Mouse (Mus musculus) intestine, embryonic 16.5 days (tissue): Measurements from ENCODE around the gene Glis1. TPM values are rescaled to one million over a fixed set of nuclear protein-coding genes. Genes with fewer than 3 reads are reported as not detected.

ENCODE experiments used
- ATAC-seq: fragments of 200-750 bp; cut with Nextera tagmentation; 2 replicates; pipeline ENCODE4 v1.8.0; 2017; ENCODE audit warnings: moderate TSS enrichment, moderate library complexity
- H3K27ac ChIP-seq: fragments of 300-500 bp; sonication (generic); 2 replicates; pipeline ENCODE4 v1.5.1; 2014; ENCODE audit warnings: mild to moderate bottlenecking, low read length
- H3K27me3 ChIP-seq: fragments of 300-500 bp; sonication (generic); replicated peaks from 2 replicates; pipeline ENCODE4 v1.6.1; 2014; ENCODE audit warnings: low read length, control low read depth, mixed read lengths; ENCODE audit not compliant: control insufficient read depth, insufficient read depth
- H3K36me3 ChIP-seq: fragments of 300-500 bp; sonication (generic); 2 replicates; pipeline ENCODE4 v1.6.1; 2014; ENCODE audit warnings: low read length, control low read depth; ENCODE audit not compliant: control insufficient read depth, insufficient read depth
- H3K4me1 ChIP-seq: fragments of 300-500 bp; sonication (generic); 2 replicates; pipeline ENCODE4 v1.6.1; 2014; ENCODE audit warnings: low read length, control low read depth, mixed read lengths; ENCODE audit not compliant: control insufficient read depth, insufficient read depth
- H3K4me2 ChIP-seq: fragments of 300-500 bp; sonication (generic); 2 replicates; pipeline ENCODE4 v1.6.1; 2014; ENCODE audit warnings: low read depth, low read length, control low read depth
- H3K4me3 ChIP-seq: fragments of 300-500 bp; sonication (generic); 2 replicates; pipeline ENCODE4 v1.5.1; 2014; ENCODE audit warnings: mild to moderate bottlenecking, low read length
- H3K9ac ChIP-seq: fragments of 300-500 bp; sonication (generic); 2 replicates; pipeline ENCODE4 v1.6.1; 2014; ENCODE audit warnings: low read depth, low read length
- H3K9me3 ChIP-seq: fragments of 300-500 bp; sonication (generic); 2 replicates; pipeline ENCODE4 v1.6.1; 2016; ENCODE audit warnings: low read length, control low read depth; ENCODE audit not compliant: control insufficient read depth
- WGBS: fragments of 180-500 bp; shearing (Covaris S2); extraction: QIAGEN DNeasy Blood & Tissue Kit; methylation state at CpG from one replicate; pipeline ENCODE4 v1.1.7; 2014; 5-methylcytosine and 5-hydroxymethylcytosine counted together
- polyA plus RNA-seq: library from polyadenylated mRNA; unstranded; fragments of >200 nt; fragmentation: Nextera tagmentation; extraction: Ambion mirVana; gene quantifications from 2 replicates; pipeline ENCODE4 v1.2.1, GENCODE M21; 2015

The Glis1 gene
- polyA plus RNA-seq, 1 experiment from 2014 or later: 0.32 TPM

DNA sequence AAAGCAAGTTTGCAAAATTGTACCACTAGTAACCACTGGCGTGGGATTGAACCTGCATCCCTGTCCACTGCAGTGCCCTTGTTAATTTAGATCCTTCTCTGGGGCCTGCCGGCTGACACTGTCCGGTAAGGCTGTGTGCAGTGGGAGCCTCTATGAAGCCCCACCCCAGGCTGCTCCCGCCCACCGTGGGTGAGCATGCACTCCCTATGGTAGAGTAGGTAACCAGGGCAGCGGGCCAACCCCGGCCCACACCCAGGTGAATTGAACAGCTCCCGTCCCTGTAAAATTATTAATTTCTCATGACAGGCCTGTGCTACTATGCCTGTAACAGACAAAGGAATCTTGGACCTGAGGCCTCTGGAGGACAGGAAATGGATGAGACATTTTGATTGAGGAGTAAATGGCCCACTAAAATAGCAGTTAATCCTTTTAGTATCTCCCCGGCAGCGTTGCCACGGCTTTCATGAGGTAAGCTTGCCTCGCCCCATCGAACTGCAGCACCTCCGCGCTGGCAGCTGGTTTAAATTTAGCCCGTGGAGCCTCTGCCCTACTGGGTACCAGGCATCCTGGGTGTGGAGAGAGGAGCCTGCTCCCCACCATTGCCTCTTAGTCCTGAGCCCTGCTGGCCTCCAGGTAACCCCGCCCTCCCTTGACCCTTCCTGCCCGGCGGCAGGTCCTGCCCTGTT, 136.1 kb downstream of the Glis1 start:
- Histone ChIP-seq H3K27me3 (peaks cover 3% of the 10 kb centered on the region; the same call in 1 of the 2 replicates), H3K4me2 (no peak overlapping the region), H3K9ac (no peak overlapping the region), H3K4me1 (peaks cover 6% of the 10 kb centered on the region), H3K4me3 (no peak overlapping the region), H3K36me3 (no peaks in the 10 kb centered on the region), H3K27ac (no peak overlapping the region), H3K9me3 (no peaks in the 10 kb centered on the region)
- ATAC-seq: peak; percentile 47
- WGBS: 39% methylated on average over 19 of the region's 19 CpGs

GRCm38 (mm10) chr4:107575781-107576180, 141.4 kb downstream of the Glis1 start:
- ATAC-seq: no peak
- no peaks in the 10 kb centered on the region for H3K27me3 ChIP-seq

GRCm38 (mm10) chr4:107576742-107577141, 142.4 kb downstream of the Glis1 start:
- no peak for ATAC-seq
- no peak overlapping the region for H3K9ac ChIP-seq
- no peaks in the 10 kb centered on the region for H3K9me3 ChIP-seq
- H3K27ac ChIP-seq: no peak overlapping the region
- 48% methylated on average over 6 of the region's 6 CpGs for WGBS
- H3K4me3 ChIP-seq: no peak overlapping the region
- H3K4me1 ChIP-seq: no peaks in the 10 kb centered on the region
- H3K36me3 ChIP-seq: no peaks in the 10 kb centered on the region
- no peaks in the 10 kb centered on the region for H3K27me3 ChIP-seq
- no peak overlapping the region for H3K4me2 ChIP-seq

More at GRCm38 (mm10) chr4:107575781-107576180, 141.4 kb downstream of the Glis1 start:
- Histone ChIP-seq H3K9me3 (no peaks in the 10 kb centered on the region), H3K4me3 (no peak overlapping the region), H3K9ac (no peak overlapping the region), H3K27ac (no peak overlapping the region), H3K4me2 (no peak overlapping the region), H3K4me1 (no peaks in the 10 kb centered on the region), H3K36me3 (no peaks in the 10 kb centered on the region)
- 58% methylated on average over 6 of the region's 6 CpGs for WGBS

GRCm38 (mm10) chr4:107577146-107577839, 142.9 kb downstream of the Glis1 start:
- Histone ChIP-seq H3K9ac (no peak overlapping the region), H3K27ac (no peak overlapping the region), H3K4me3 (no peak overlapping the region), H3K4me2 (no peak overlapping the region), H3K36me3 (no peaks in the 10 kb centered on the region), H3K27me3 (no peaks in the 10 kb centered on the region), H3K4me1 (no peaks in the 10 kb centered on the region), H3K9me3 (no peaks in the 10 kb centered on the region)
- ATAC-seq: no peak
- WGBS: 68% methylated on average over 12 of the region's 12 CpGs

- no peaks in the 10 kb centered on the region for H3K36me3 ChIP-seq
- no peaks in the 10 kb centered on the region for H3K27me3 ChIP-seq
- no peak overlapping the region for H3K4me2 ChIP-seq
- H3K4me3 ChIP-seq: no peak overlapping the region
- H3K9ac ChIP-seq: no peak overlapping the region
- no peak overlapping the region for H3K27ac ChIP-seq
- 80% methylated on average over 11 of the region's 11 CpGs for WGBS
- no peak for ATAC-seq
- H3K9me3 ChIP-seq: no peaks in the 10 kb centered on the region
- H3K4me1 ChIP-seq: no peaks in the 10 kb centered on the region
These were observed 146.5 kb downstream of the Glis1 start for GRCm38 (mm10) chr4:107580883-107581282.

DNA sequence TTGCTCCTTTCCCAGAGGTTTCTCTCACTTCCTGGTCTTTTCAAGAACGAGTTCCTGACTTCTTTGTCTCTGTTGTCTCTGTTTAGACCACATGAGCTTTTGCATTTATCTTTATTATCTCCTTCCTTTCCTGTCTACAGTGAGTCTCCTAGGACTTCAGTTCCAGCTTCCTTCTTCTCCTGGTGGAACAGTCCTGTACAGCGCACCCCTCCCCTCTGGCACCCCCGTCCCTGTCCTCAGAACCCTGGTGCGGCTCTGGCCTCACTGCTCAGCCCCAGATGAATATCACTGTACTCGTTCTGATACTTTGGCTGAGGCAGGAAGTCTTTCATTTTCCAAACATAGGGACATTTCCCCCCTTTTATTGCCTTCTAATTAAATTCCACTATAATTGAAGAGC, 152.0 kb downstream of the Glis1 start:
- H3K9me3 ChIP-seq: no peaks in the 10 kb centered on the region
- ATAC-seq: no peak
- H3K9ac ChIP-seq: no peak overlapping the region
- no peaks in the 10 kb centered on the region for H3K4me1 ChIP-seq
- no peak overlapping the region for H3K4me2 ChIP-seq
- no peaks in the 10 kb centered on the region for H3K36me3 ChIP-seq
- no peak overlapping the region for H3K4me3 ChIP-seq
- H3K27ac ChIP-seq: no peak overlapping the region
- 48% methylated on average over 5 of the region's 5 CpGs for WGBS
- H3K27me3 ChIP-seq: no peaks in the 10 kb centered on the region

DNA sequence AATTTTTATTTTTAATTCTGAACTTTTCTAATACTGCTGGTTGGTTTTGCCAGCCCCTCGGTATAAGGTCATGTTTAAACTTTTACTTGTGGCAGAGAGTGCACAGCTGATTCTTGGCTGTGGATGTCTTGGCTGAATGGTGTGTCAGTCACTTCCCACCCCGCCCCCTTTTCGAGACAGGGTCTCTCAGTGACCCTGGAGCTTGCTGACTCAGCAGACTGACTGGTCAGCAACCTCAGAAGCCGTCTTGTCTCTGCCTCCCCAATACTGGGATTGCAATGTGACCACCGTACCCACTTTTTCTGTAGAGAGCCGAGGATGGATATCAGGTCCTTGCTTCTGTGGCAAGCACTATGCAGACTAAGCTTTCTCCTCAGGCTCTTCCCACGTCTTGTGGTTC, 154.2 kb downstream of the Glis1 start:
- H3K9ac ChIP-seq: no peak overlapping the region
- no peaks in the 10 kb centered on the region for H3K36me3 ChIP-seq
- no peaks in the 10 kb centered on the region for H3K27me3 ChIP-seq
- H3K27ac ChIP-seq: no peak overlapping the region
- H3K4me1 ChIP-seq: no peaks in the 10 kb centered on the region
- WGBS: 84% methylated on average over 7 of the region's 7 CpGs
- ATAC-seq: no peak
- H3K9me3 ChIP-seq: no peaks in the 10 kb centered on the region
- no peak overlapping the region for H3K4me3 ChIP-seq
- no peak overlapping the region for H3K4me2 ChIP-seq

- 68% methylated on average over 8 of the region's 8 CpGs for WGBS
- Histone ChIP-seq H3K4me1 (no peaks in the 10 kb centered on the region), H3K27me3 (no peaks in the 10 kb centered on the region), H3K36me3 (no peaks in the 10 kb centered on the region), H3K9me3 (no peaks in the 10 kb centered on the region), H3K27ac (no peak overlapping the region), H3K4me2 (no peak overlapping the region), H3K4me3 (no peak overlapping the region), H3K9ac (no peak overlapping the region)
- no peak for ATAC-seq
These were observed 154.7 kb downstream of the Glis1 start for GRCm38 (mm10) chr4:107589046-107589445.

DNA sequence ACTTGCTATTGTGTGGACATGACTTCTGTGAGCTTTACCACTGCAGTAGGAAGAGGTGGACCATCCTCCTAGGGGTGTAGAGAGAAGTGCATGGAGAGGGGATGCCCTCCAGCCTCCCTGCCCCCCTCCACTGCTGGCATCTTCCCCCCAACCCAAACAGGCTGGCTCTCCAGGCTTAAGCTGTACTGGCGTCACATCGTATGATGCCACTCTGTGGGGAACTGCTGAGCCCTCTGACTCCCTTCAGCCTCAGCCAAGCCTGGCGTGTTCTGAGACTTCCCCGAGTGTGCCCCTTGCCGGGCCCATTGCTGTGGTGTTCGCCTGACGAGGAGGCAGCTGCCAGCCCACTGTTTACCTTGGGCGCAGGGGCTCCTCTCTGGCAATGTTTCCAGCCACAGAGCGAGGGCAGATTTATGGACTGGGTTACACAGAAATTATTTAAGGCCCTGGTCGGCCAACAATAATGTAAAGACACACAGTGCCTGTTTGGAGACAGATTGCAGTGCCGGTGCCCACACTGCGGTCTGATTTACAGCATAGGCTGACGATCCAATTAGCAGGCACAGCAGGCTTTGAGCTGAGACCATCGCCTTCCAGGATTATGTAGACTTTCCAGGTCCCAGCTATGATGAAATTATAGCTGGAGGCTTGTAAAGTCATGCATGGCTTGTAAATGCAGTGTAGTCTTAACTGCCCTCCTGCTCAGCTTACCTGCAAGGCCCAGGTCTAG, 156.6 kb downstream of the Glis1 start:
- no peaks in the 10 kb centered on the region for H3K36me3 ChIP-seq
- H3K4me3 ChIP-seq: no peak overlapping the region
- H3K4me1 ChIP-seq: no peaks in the 10 kb centered on the region
- H3K9me3 ChIP-seq: no peaks in the 10 kb centered on the region
- no peak overlapping the region for H3K9ac ChIP-seq
- H3K4me2 ChIP-seq: no peak overlapping the region
- H3K27ac ChIP-seq: no peak overlapping the region; the same call in 1 of the 2 replicates
- no peak for ATAC-seq
- H3K27me3 ChIP-seq: no peaks in the 10 kb centered on the region
- WGBS: 42% methylated on average over 14 of the region's 14 CpGs
